Mouse (Mus musculus): ENCODE data around the gene Pdzrn3. TPM values are rescaled to one million over a fixed set of nuclear protein-coding genes. Genes with fewer than 3 reads are reported as not detected.

Pdzrn3 gene
- polyA plus RNA-seq, 1 experiment, result 11.2 TPM

GRCm38 (mm10) chr6:101372982-101373381 is 4.7 kb downstream of the Pdzrn3 start:
- H3K27me3 ChIP-seq (ENCODE audit: control insufficient read depth, insufficient read depth, low read length), result peaks cover 7% of the 10 kb centered on the region
- H3K36me3 ChIP-seq (ENCODE audit: control insufficient read depth, insufficient read depth, low read length), result no peaks in the 10 kb centered on the region
- H3K4me3 ChIP-seq (ENCODE audit: low read depth, low read length), result no peak overlapping the region
- 66% methylated on average over 5 of the region's 5 CpGs for WGBS
- peaks cover 4% of the 10 kb centered on the region; the same call in 1 of the 2 replicates for H3K4me1 ChIP-seq (ENCODE audit: control insufficient read depth, insufficient read depth, insufficient read length, low read length)
- no peak for TF ChIP-seq CTCF (IDR thresholded peaks at IDR 0.05; ENCODE audit: extremely low read depth, insufficient read length, insufficient replicate concordance, low read depth, low read length)
- H3K27ac ChIP-seq (ENCODE audit: insufficient read depth, low read depth, low read length), result no peak overlapping the region

- no peak overlapping the region for H3K4me3 ChIP-seq (ENCODE audit: low read depth, low read length)
- TF ChIP-seq POLR2A (IDR thresholded peaks at IDR 0.05; ENCODE audit: low read depth, low read length) (no peak), CTCF (IDR thresholded peaks at IDR 0.05; ENCODE audit: extremely low read depth, insufficient read length, insufficient replicate concordance, low read depth, low read length) (no peak)
- H3K36me3 ChIP-seq (ENCODE audit: control insufficient read depth, insufficient read depth, low read length), result no peaks in the 10 kb centered on the region
- 73% methylated on average over 9 of the region's 9 CpGs for WGBS
- H3K27me3 ChIP-seq (ENCODE audit: control insufficient read depth, insufficient read depth, low read length), result no peaks in the 10 kb centered on the region
- no peak overlapping the region for H3K27ac ChIP-seq (ENCODE audit: insufficient read depth, low read depth, low read length)
- no peaks in the 10 kb centered on the region for H3K4me1 ChIP-seq (ENCODE audit: control insufficient read depth, insufficient read depth, insufficient read length, low read length)
These were observed 10.7 kb downstream of the Pdzrn3 start for GRCm38 (mm10) chr6:101366809-101367602.

- Histone ChIP-seq H3K36me3 (ENCODE audit: control insufficient read depth, insufficient read depth, low read length) (no peaks in the 10 kb centered on the region), H3K4me1 (ENCODE audit: control insufficient read depth, insufficient read depth, insufficient read length, low read length) (no peaks in the 10 kb centered on the region), H3K27me3 (ENCODE audit: control insufficient read depth, insufficient read depth, low read length) (no peaks in the 10 kb centered on the region), H3K4me3 (ENCODE audit: low read depth, low read length) (no peak overlapping the region), H3K27ac (ENCODE audit: insufficient read depth, low read depth, low read length) (no peak overlapping the region)
- 77% methylated on average over 6 of the region's 6 CpGs for WGBS
- no peak for TF ChIP-seq POLR2A (IDR thresholded peaks at IDR 0.05; ENCODE audit: low read depth, low read length)
- no peak for TF ChIP-seq CTCF (IDR thresholded peaks at IDR 0.05; ENCODE audit: extremely low read depth, insufficient read length, insufficient replicate concordance, low read depth, low read length)
These were observed 11.9 kb downstream of the Pdzrn3 start for GRCm38 (mm10) chr6:101365795-101366194.

- Histone ChIP-seq H3K4me1 (ENCODE audit: control insufficient read depth, insufficient read depth, insufficient read length, low read length) (no peaks in the 10 kb centered on the region), H3K27me3 (ENCODE audit: control insufficient read depth, insufficient read depth, low read length) (no peaks in the 10 kb centered on the region), H3K4me3 (ENCODE audit: low read depth, low read length) (no peak overlapping the region), H3K36me3 (ENCODE audit: control insufficient read depth, insufficient read depth, low read length) (no peaks in the 10 kb centered on the region), H3K27ac (ENCODE audit: insufficient read depth, low read depth, low read length) (no peak overlapping the region)
- TF ChIP-seq POLR2A (IDR thresholded peaks at IDR 0.05; ENCODE audit: low read depth, low read length) (no peak), CTCF (IDR thresholded peaks at IDR 0.05; ENCODE audit: extremely low read depth, insufficient read length, insufficient replicate concordance, low read depth, low read length) (no peak)
- WGBS, result 84% methylated on average over 5 of the region's 5 CpGs
These were observed 13.8 kb downstream of the Pdzrn3 start for GRCm38 (mm10) chr6:101363904-101364303.

- H3K4me3 ChIP-seq (ENCODE audit: low read depth, low read length), result no peak overlapping the region
- no peaks in the 10 kb centered on the region for H3K36me3 ChIP-seq (ENCODE audit: control insufficient read depth, insufficient read depth, low read length)
- H3K27ac ChIP-seq (ENCODE audit: insufficient read depth, low read depth, low read length), result no peak overlapping the region
- no peaks in the 10 kb centered on the region for H3K27me3 ChIP-seq (ENCODE audit: control insufficient read depth, insufficient read depth, low read length)
- 65% methylated on average over 5 of the region's 5 CpGs for WGBS
- no peak for TF ChIP-seq POLR2A (IDR thresholded peaks at IDR 0.05; ENCODE audit: low read depth, low read length)
- no peak for TF ChIP-seq CTCF (IDR thresholded peaks at IDR 0.05; ENCODE audit: extremely low read depth, insufficient read length, insufficient replicate concordance, low read depth, low read length)
- no peaks in the 10 kb centered on the region for H3K4me1 ChIP-seq (ENCODE audit: control insufficient read depth, insufficient read depth, insufficient read length, low read length)
These were observed 15.0 kb downstream of the Pdzrn3 start for GRCm38 (mm10) chr6:101362728-101363127.

- 58% methylated on average over 4 of the region's 4 CpGs for WGBS
- H3K4me1 ChIP-seq (ENCODE audit: control insufficient read depth, insufficient read depth, insufficient read length, low read length), result no peaks in the 10 kb centered on the region
- no peak overlapping the region for H3K27ac ChIP-seq (ENCODE audit: insufficient read depth, low read depth, low read length)
- H3K4me3 ChIP-seq (ENCODE audit: low read depth, low read length), result no peak overlapping the region
- no peak for TF ChIP-seq POLR2A (IDR thresholded peaks at IDR 0.05; ENCODE audit: low read depth, low read length)
- no peak for TF ChIP-seq CTCF (IDR thresholded peaks at IDR 0.05; ENCODE audit: extremely low read depth, insufficient read length, insufficient replicate concordance, low read depth, low read length)
- H3K36me3 ChIP-seq (ENCODE audit: control insufficient read depth, insufficient read depth, low read length), result no peaks in the 10 kb centered on the region
- H3K27me3 ChIP-seq (ENCODE audit: control insufficient read depth, insufficient read depth, low read length), result no peaks in the 10 kb centered on the region
These were observed 15.4 kb downstream of the Pdzrn3 start for GRCm38 (mm10) chr6:101362268-101362667.

GRCm38 (mm10) chr6:101360211-101360737 is 17.4 kb downstream of the Pdzrn3 start:
- no peaks in the 10 kb centered on the region for H3K36me3 ChIP-seq (ENCODE audit: control insufficient read depth, insufficient read depth, low read length)
- no peaks in the 10 kb centered on the region for H3K4me1 ChIP-seq (ENCODE audit: control insufficient read depth, insufficient read depth, insufficient read length, low read length)
- H3K27ac ChIP-seq (ENCODE audit: insufficient read depth, low read depth, low read length), result no peak overlapping the region
- no peaks in the 10 kb centered on the region for H3K27me3 ChIP-seq (ENCODE audit: control insufficient read depth, insufficient read depth, low read length)
- H3K4me3 ChIP-seq (ENCODE audit: low read depth, low read length), result no peak overlapping the region
- TF ChIP-seq POLR2A (IDR thresholded peaks at IDR 0.05; ENCODE audit: low read depth, low read length) (no peak), CTCF (IDR thresholded peaks at IDR 0.05; ENCODE audit: extremely low read depth, insufficient read length, insufficient replicate concordance, low read depth, low read length) (no peak)
- WGBS, result 73% methylated on average over 12 of the region's 12 CpGs

Data from small intestine, adult 2 months (tissue).